In the genomic region with DNA sequence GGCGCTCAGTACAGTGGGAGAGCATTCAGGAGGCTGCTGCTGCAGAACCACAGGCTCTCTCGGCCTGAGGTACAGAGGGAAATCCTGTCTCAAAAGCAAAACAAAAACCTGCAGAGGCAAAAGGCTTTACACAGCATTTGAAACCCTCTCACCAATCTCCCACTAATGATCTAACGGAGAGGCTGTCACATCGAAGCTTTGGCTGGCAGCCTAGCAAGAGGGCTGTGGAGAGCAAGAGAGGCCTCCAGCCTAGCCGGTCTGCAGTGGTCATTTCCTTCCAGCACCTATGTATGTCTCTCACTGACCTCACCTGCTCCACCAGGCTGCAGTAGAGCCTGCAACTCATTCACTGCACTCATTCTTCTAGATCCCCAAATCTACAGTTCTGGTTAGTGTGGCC, we compare ENCODE assay signal across 33 mouse cellular contexts.
A peak's percentile ranks its signal among the peaks of the same experiment; 100 is the strongest.
DNase-seq lines count a peak whose midpoint lies in the region; ATAC-seq and TF ChIP-seq lines count a peak whose summit lies in the region.
"Had no signal": no experiment of that assay in that cellular context is flagged by ENCODE, and none has a peak within 500 bp of the region (broad histone marks: within the 10 kb centered on the region; RNA-seq: fewer than 3 reads in every experiment).

No protein-coding gene starts in this region.

- no peak overlapping the region for H3K4me2 ChIP-seq in heart, embryonic 16.5 days (ENCODE audit: low read depth, low read length)
- no peak overlapping the region for H3K4me2 ChIP-seq in forebrain, embryonic 16.5 days (ENCODE audit: low read length)
- H3K4me2 ChIP-seq: embryonic facial prominence, embryonic 13.5 days; heart, embryonic 15.5 days; intestine, embryonic 15.5 days; liver, embryonic 12.5 days had no signal

- H3K4me3 ChIP-seq in heart, embryonic 16.5 days (ENCODE audit: low read length), result no peak overlapping the region
- no peak overlapping the region for H3K4me3 ChIP-seq in forebrain, embryonic 16.5 days (replicated peaks; ENCODE audit: low read length)
- H3K4me3 ChIP-seq: embryonic facial prominence, embryonic 13.5 days; erythroblast, embryonic 14.5 days; heart, embryonic 15.5 days; hindbrain, embryonic 10.5 days; intestine, embryonic 15.5 days; liver, embryonic 12.5 days had no signal

- H3K9ac ChIP-seq in heart, embryonic 16.5 days (ENCODE audit: low read length), result 0 out of 2 replicates have a peak overlapping the region, but pooled peaks have one; percentile 12
- peak overlapping the region; percentile 38; the same call in 1 of the 2 replicates for H3K9ac ChIP-seq in forebrain, embryonic 16.5 days (replicated peaks; ENCODE audit: low read depth, low read length)
- H3K9ac ChIP-seq: embryonic facial prominence, embryonic 13.5 days; heart, embryonic 15.5 days; intestine, embryonic 15.5 days; liver, embryonic 12.5 days; liver, postnatal 0 days had no signal

- H3K9me3 ChIP-seq in heart, embryonic 16.5 days (replicated peaks; ENCODE audit: control insufficient read depth, low read length), result no peaks in the 10 kb centered on the region
- H3K9me3 ChIP-seq in forebrain, embryonic 16.5 days (ENCODE audit: control insufficient read depth, low read length), result no peaks in the 10 kb centered on the region
- H3K9me3 ChIP-seq: embryonic facial prominence, embryonic 13.5 days; heart, embryonic 15.5 days; hindbrain, embryonic 10.5 days; intestine, embryonic 15.5 days; liver, embryonic 12.5 days had no signal

- peak overlapping the region; percentile 54 for H3K27ac ChIP-seq in heart, embryonic 16.5 days (ENCODE audit: low read length)
- H3K27ac ChIP-seq in forebrain, embryonic 16.5 days (ENCODE audit: low read length), result peak overlapping the region; percentile 69
- H3K27ac ChIP-seq: embryonic facial prominence, embryonic 13.5 days; heart, embryonic 15.5 days; hindbrain, embryonic 10.5 days; intestine, embryonic 15.5 days; kidney, postnatal 0 days; liver, embryonic 12.5 days; macrophage had no signal

- peak; percentile 38 to 50 for DNase-seq in cerebellum, postnatal 10 days
- DNase-seq in cerebellum, postnatal 4 days (ENCODE audit: low spot score in 2 of 2), result no peak
- DNase-seq in heart, adult 9 months (ENCODE audit: low spot score in 2 of 2), result no peak
- peak; percentile 79 for DNase-seq in brain, embryonic 14.5 days (ENCODE audit: low read depth)
- no peak for DNase-seq in layer of hippocampus, postnatal 25 days (ENCODE audit: extremely low spot score in 1 of 2, low spot score in 1 of 2)
- DNase-seq: adrenal gland, adult 2 months; adrenal gland, postnatal 36 days; cerebellum, adult 8-10 months; cerebellum, postnatal 36 days; embryo, embryonic 11 days; gastrocnemius, postnatal 36 days; kidney, adult 8-10 months; kidney, postnatal 4 days; layer of hippocampus, postnatal 36 days; left cerebral cortex, postnatal 4 days; liver, postnatal 0 days; midbrain, embryonic 14.5 days; right cerebral cortex, postnatal 25 days; thymus, postnatal 14 days had no signal

- TF ChIP-seq CTCF in brain, embryonic 14.5 days (IDR thresholded peaks at IDR 0.05; ENCODE audit: borderline replicate concordance, extremely low read depth, insufficient read depth, insufficient read length), result no peak

- no peak for ATAC-seq in heart, embryonic 16.5 days (replicated peaks; ENCODE audit: extremely low read depth, insufficient read depth, low FRiP score)
- ATAC-seq in forebrain, embryonic 16.5 days, result peak; percentile 42
- ATAC-seq: activated CD4-positive, CD25-positive, alpha-beta regulatory T cell, adult 4 months; hindbrain, embryonic 16.5 days; intestine, embryonic 15.5 days; liver, embryonic 12.5 days; liver, postnatal 0 days; lung, postnatal 0 days had no signal

- peaks cover 9% of the 10 kb centered on the region for H3K36me3 ChIP-seq in heart, embryonic 16.5 days (ENCODE audit: control insufficient read depth, insufficient read depth)
- H3K36me3 ChIP-seq in forebrain, embryonic 16.5 days (ENCODE audit: control insufficient read depth, insufficient read depth), result peaks cover 18% of the 10 kb centered on the region
- H3K36me3 ChIP-seq: intestine, embryonic 15.5 days had no signal

- peaks cover 28% of the 10 kb centered on the region for H3K4me1 ChIP-seq in heart, embryonic 16.5 days (ENCODE audit: control insufficient read depth, insufficient read depth, low read length)
- H3K4me1 ChIP-seq in forebrain, embryonic 16.5 days (replicated peaks; ENCODE audit: control insufficient read depth, insufficient read depth, low read length), result peaks cover 30% of the 10 kb centered on the region
- H3K4me1 ChIP-seq: intestine, embryonic 15.5 days; liver, embryonic 12.5 days had no signal

- H3K27me3 ChIP-seq in heart, embryonic 16.5 days (ENCODE audit: control insufficient read depth, insufficient read depth, low read length), result no peaks in the 10 kb centered on the region
- H3K27me3 ChIP-seq in forebrain, embryonic 16.5 days (replicated peaks; ENCODE audit: control insufficient read depth, insufficient read depth, low read length), result no peaks in the 10 kb centered on the region
- H3K27me3 ChIP-seq: CH12.LX; embryonic facial prominence, embryonic 13.5 days; heart, embryonic 15.5 days; intestine, embryonic 15.5 days; liver, embryonic 12.5 days had no signal

- WGBS in heart, embryonic 16.5 days, result 51% methylated on average over 5 of the region's 5 CpGs
- WGBS in forebrain, embryonic 16.5 days, result 17% methylated on average over 5 of the region's 5 CpGs

- TF ChIP-seq POLR2A in brain, embryonic 14.5 days (IDR thresholded peaks at IDR 0.05; ENCODE audit: borderline replicate concordance, extremely low read depth, insufficient read depth, insufficient read length, poor library complexity, severe bottlenecking), result no peak

Comparison
In these comparisons a context has a peak if more than half of its experiments do, and no peak if none do; other contexts are left out.
1. DNase-seq: peak in cerebellum, postnatal 10 days (2 of 2) and brain, embryonic 14.5 days (single experiment); none in cerebellum, postnatal 4 days (0 of 2), heart, adult 9 months (0 of 2) and layer of hippocampus, postnatal 25 days (0 of 2).